Mouse (Mus musculus) kidney, adult 8-10 months (tissue): ENCODE results near the gene Tnip2.

Source experiments
- DNase-seq, 2 experiments: peaks; one replicate each; pipeline ENCODE4 v3.0.0; 2022

Tnip2 gene

DNA sequence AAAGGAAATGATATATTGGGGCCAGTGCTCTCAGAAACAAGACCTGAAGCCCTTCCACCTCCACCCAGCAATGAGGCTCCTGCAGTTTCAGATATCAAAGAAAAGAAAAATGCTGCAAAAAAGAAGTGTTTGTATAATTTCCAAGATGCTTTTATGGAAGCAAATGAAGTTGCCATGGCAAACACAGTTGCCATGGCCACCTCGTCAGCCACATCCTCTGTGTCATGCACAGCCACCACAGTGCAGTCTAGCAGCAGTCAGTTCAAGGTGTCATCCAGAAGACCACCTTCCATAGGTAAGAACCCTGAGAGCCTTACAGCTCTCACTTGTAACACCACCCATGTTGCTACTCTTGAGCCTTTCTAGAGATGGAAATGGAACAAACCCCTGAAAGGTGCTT is 54.8 kb downstream of the Tnip2 start:
- DNase-seq: no peak

DNA sequence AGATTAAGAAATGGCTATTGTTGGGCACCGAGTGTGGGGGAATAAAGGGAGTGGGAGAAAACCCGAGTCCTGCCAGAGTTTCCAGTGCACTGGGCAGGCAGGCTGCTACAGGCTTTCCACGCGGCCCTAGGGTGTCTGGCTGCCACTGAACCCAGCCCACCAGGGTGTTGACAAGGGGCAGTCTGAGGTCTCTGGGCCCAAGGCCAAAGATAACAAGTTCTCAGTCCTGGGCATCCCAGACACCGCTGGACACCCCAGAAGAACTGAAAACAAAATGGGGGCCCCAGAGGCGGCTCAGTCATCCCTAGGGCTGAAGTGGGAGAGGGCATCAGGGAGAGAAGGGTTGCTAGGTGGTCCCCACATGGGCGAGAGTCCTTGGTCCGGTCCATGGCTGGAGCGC is 67.6 kb downstream of the Tnip2 start:
- no peak for DNase-seq
